Mouse (Mus musculus): Measurements from ENCODE around the gene Pheta2.

- TF ChIP-seq CHD2 (IDR thresholded peaks at IDR 0.05; ENCODE audit: low read depth, low read length) (no peak), MAFK (IDR thresholded peaks at IDR 0.05; ENCODE audit: insufficient read depth, low read depth, low read length) (no peak), HCFC1 (IDR thresholded peaks at IDR 0.05; ENCODE audit: borderline replicate concordance, insufficient read depth, low read length) (no peak), ZNF384 (IDR thresholded peaks at IDR 0.05; ENCODE audit: low read depth, low read length) (no peak)
These were observed 29.4 kb downstream of the Pheta2 start for GRCm38 (mm10) chr15:82368146-82368545.

Data from ES-E14 (cell line).